Mouse (Mus musculus) liver, embryonic 12.5 days (tissue): ENCODE data around the gene Rapgef4. TPM values are rescaled to one million over a fixed set of nuclear protein-coding genes. Genes with fewer than 3 reads are reported as not detected.

ENCODE experiments used
- ATAC-seq: fragments of 200-750 bp; cut with Nextera tagmentation; 2 replicates; pipeline ENCODE4 v1.8.0; 2017; ENCODE audit warnings: moderate number of reproducible peaks, mild to moderate bottlenecking, moderate library complexity
- H3K27ac ChIP-seq: fragments of 300-500 bp; sonication (generic); 2 replicates; pipeline ENCODE4 v1.5.1; 2016; ENCODE audit warnings: mild to moderate bottlenecking
- H3K27me3 ChIP-seq: fragments of 300-500 bp; sonication (generic); replicated peaks from 2 replicates; pipeline ENCODE4 v1.6.1; 2016; ENCODE audit warnings: mild to moderate bottlenecking, moderate library complexity
- H3K36me3 ChIP-seq: fragments of 300-500 bp; sonication (generic); 2 replicates; pipeline ENCODE4 v1.6.1; 2016; ENCODE audit warnings: mild to moderate bottlenecking, moderate library complexity
- H3K4me1 ChIP-seq: fragments of 300-500 bp; sonication (generic); 2 replicates; pipeline ENCODE4 v1.6.1; 2016
- H3K4me2 ChIP-seq: fragments of 300-500 bp; sonication (generic); 2 replicates; pipeline ENCODE4 v1.6.1; 2016; ENCODE audit warnings: mild to moderate bottlenecking, moderate library complexity
- H3K4me3 ChIP-seq: fragments of 300-500 bp; sonication (generic); 2 replicates; pipeline ENCODE4 v1.5.1; 2016; ENCODE audit warnings: mild to moderate bottlenecking, moderate library complexity
- H3K9ac ChIP-seq: fragments of 300-500 bp; sonication (generic); 2 replicates; pipeline ENCODE4 v1.6.1; 2016; ENCODE audit warnings: mild to moderate bottlenecking, moderate library complexity
- H3K9me3 ChIP-seq: fragments of 300-500 bp; sonication (generic); replicated peaks from 2 replicates; pipeline ENCODE4 v1.6.1; 2016; ENCODE audit warnings: mild to moderate bottlenecking, moderate library complexity
- WGBS: fragments of 180-500 bp; shearing (Covaris S2); methylation state at CpG from one replicate; pipeline ENCODE4 v1.1.7; 2016; ENCODE audit not compliant: insufficient replicate concordance; 5-methylcytosine and 5-hydroxymethylcytosine counted together
- polyA plus RNA-seq: library from polyadenylated mRNA; unstranded; fragments of >200 nt; fragmentation: Nextera tagmentation; extraction: Ambion mirVana; gene quantifications from 2 replicates; pipeline ENCODE4 v1.2.1, GENCODE M21; 2016

Rapgef4 gene
- polyA plus RNA-seq, 1 experiment from 2014 or later = 3.6 TPM

GRCm38 (mm10) chr2:72149059-72149458 is 168.0 kb downstream of the Rapgef4 start:
- WGBS = 19% methylated on average over 4 of the region's 4 CpGs
- Histone ChIP-seq H3K9me3 (no peaks in the 10 kb centered on the region), H3K27me3 (0 out of 2 replicates have a peak, but pooled peaks cover 4% of the 10 kb centered on the region), H3K4me2 (no peak overlapping the region), H3K4me1 (peaks cover 17% of the 10 kb centered on the region), H3K9ac (no peak overlapping the region), H3K27ac (no peak overlapping the region), H3K4me3 (no peak overlapping the region), H3K36me3 (no peaks in the 10 kb centered on the region)
- no peak for ATAC-seq

- 32% methylated on average over 9 of the region's 9 CpGs for WGBS
- no peak overlapping the region for H3K27ac ChIP-seq
- H3K4me2 ChIP-seq = no peak overlapping the region
- H3K9ac ChIP-seq = no peak overlapping the region
- no peaks in the 10 kb centered on the region for H3K9me3 ChIP-seq
- no peak overlapping the region for H3K4me3 ChIP-seq
- H3K36me3 ChIP-seq = no peaks in the 10 kb centered on the region
- H3K4me1 ChIP-seq = peaks cover 17% of the 10 kb centered on the region
- no peak for ATAC-seq
- no peaks in the 10 kb centered on the region for H3K27me3 ChIP-seq
These were observed 170.9 kb downstream of the Rapgef4 start for GRCm38 (mm10) chr2:72151792-72152554.

- H3K4me3 ChIP-seq = no peak overlapping the region
- WGBS = 77% methylated on average over 2 of the region's 2 CpGs
- H3K36me3 ChIP-seq = no peaks in the 10 kb centered on the region
- no peak overlapping the region for H3K27ac ChIP-seq
- no peak overlapping the region for H3K9ac ChIP-seq
- H3K27me3 ChIP-seq = no peaks in the 10 kb centered on the region
- H3K4me2 ChIP-seq = no peak overlapping the region
- ATAC-seq = no peak
- H3K9me3 ChIP-seq = no peaks in the 10 kb centered on the region
- H3K4me1 ChIP-seq = peaks cover 21% of the 10 kb centered on the region
These were observed 171.7 kb downstream of the Rapgef4 start for GRCm38 (mm10) chr2:72152746-72153145.

- no peak overlapping the region for H3K4me3 ChIP-seq
- ATAC-seq = no peak
- no peak overlapping the region for H3K4me2 ChIP-seq
- H3K9me3 ChIP-seq = no peaks in the 10 kb centered on the region
- no peaks in the 10 kb centered on the region for H3K36me3 ChIP-seq
- H3K9ac ChIP-seq = no peak overlapping the region
- 55% methylated on average over 1 of the region's 1 CpGs for whole genome bisulfite sequencing
- H3K4me1 ChIP-seq = peaks cover 23% of the 10 kb centered on the region
- H3K27ac ChIP-seq = no peak overlapping the region
- no peaks in the 10 kb centered on the region for H3K27me3 ChIP-seq
These were observed 172.8 kb downstream of the Rapgef4 start for GRCm38 (mm10) chr2:72153851-72154250.

GRCm38 (mm10) chr2:72155102-72155773 is 174.2 kb downstream of the Rapgef4 start:
- Histone ChIP-seq H3K27ac (no peak overlapping the region), H3K9ac (no peak overlapping the region), H3K36me3 (no peaks in the 10 kb centered on the region), H3K9me3 (no peaks in the 10 kb centered on the region), H3K4me1 (peaks cover 21% of the 10 kb centered on the region), H3K27me3 (no peaks in the 10 kb centered on the region), H3K4me2 (no peak overlapping the region), H3K4me3 (no peak overlapping the region)
- ATAC-seq = no peak
- WGBS = 65% methylated on average over 8 of the region's 8 CpGs

- no peaks in the 10 kb centered on the region for H3K27me3 ChIP-seq
- H3K36me3 ChIP-seq = no peaks in the 10 kb centered on the region
- H3K4me2 ChIP-seq = no peak overlapping the region
- no peak overlapping the region for H3K4me3 ChIP-seq
- no peak overlapping the region for H3K27ac ChIP-seq
- H3K4me1 ChIP-seq = peaks cover 21% of the 10 kb centered on the region
- no peaks in the 10 kb centered on the region for H3K9me3 ChIP-seq
- 85% methylated on average over 5 of the region's 5 CpGs for WGBS
- ATAC-seq = no peak
- no peak overlapping the region for H3K9ac ChIP-seq
These were observed 175.4 kb downstream of the Rapgef4 start for GRCm38 (mm10) chr2:72156484-72156883.

- H3K9me3 ChIP-seq = no peaks in the 10 kb centered on the region
- peak; percentile 70 for ATAC-seq
- no peaks in the 10 kb centered on the region for H3K27me3 ChIP-seq
- peaks cover 12% of the 10 kb centered on the region for H3K4me1 ChIP-seq
- H3K4me3 ChIP-seq = no peak overlapping the region
- H3K9ac ChIP-seq = 0 out of 2 replicates have a peak overlapping the region, but pooled peaks have one; percentile 7
- WGBS = 8% methylated on average over 9 of the region's 9 CpGs
- peak overlapping the region; percentile 19 for H3K4me2 ChIP-seq
- H3K36me3 ChIP-seq = no peaks in the 10 kb centered on the region
- H3K27ac ChIP-seq = no peak overlapping the region; the same call in 1 of the 2 replicates
These were observed 176.5 kb downstream of the Rapgef4 start for GRCm38 (mm10) chr2:72157561-72157960.

- peak overlapping the region; percentile 19; the same call in 1 of the 2 replicates for H3K4me2 ChIP-seq
- no peak overlapping the region for H3K27ac ChIP-seq
- WGBS = 65% methylated on average over 5 of the region's 5 CpGs
- H3K4me1 ChIP-seq = peaks cover 9% of the 10 kb centered on the region
- no peaks in the 10 kb centered on the region for H3K36me3 ChIP-seq
- ATAC-seq = no peak
- H3K4me3 ChIP-seq = no peak overlapping the region
- H3K27me3 ChIP-seq = no peaks in the 10 kb centered on the region
- H3K9ac ChIP-seq = no peak overlapping the region
- H3K9me3 ChIP-seq = no peaks in the 10 kb centered on the region
These were observed 177.0 kb downstream of the Rapgef4 start for GRCm38 (mm10) chr2:72158045-72158444.

- no peak for ATAC-seq
- Histone ChIP-seq H3K4me2 (no peak overlapping the region), H3K36me3 (no peaks in the 10 kb centered on the region), H3K9ac (no peak overlapping the region), H3K4me3 (no peak overlapping the region), H3K9me3 (no peaks in the 10 kb centered on the region), H3K27ac (no peak overlapping the region), H3K27me3 (no peaks in the 10 kb centered on the region), H3K4me1 (peaks cover 9% of the 10 kb centered on the region)
- 81% methylated on average over 10 of the region's 10 CpGs for WGBS
These were observed 177.7 kb downstream of the Rapgef4 start for GRCm38 (mm10) chr2:72158691-72159225.

GRCm38 (mm10) chr2:72159281-72159680 is 178.2 kb downstream of the Rapgef4 start:
- H3K9me3 ChIP-seq = no peaks in the 10 kb centered on the region
- no peak overlapping the region for H3K4me3 ChIP-seq
- no peak overlapping the region for H3K27ac ChIP-seq
- no peak overlapping the region for H3K4me2 ChIP-seq
- peaks cover 9% of the 10 kb centered on the region for H3K4me1 ChIP-seq
- no peak for ATAC-seq
- WGBS = 60% methylated on average over 6 of the region's 6 CpGs
- no peak overlapping the region for H3K9ac ChIP-seq
- H3K27me3 ChIP-seq = no peaks in the 10 kb centered on the region
- no peaks in the 10 kb centered on the region for H3K36me3 ChIP-seq

GRCm38 (mm10) chr2:72165136-72165854 is 184.3 kb downstream of the Rapgef4 start:
- Histone ChIP-seq H3K27me3 (no peaks in the 10 kb centered on the region), H3K27ac (no peak overlapping the region)
- WGBS = 72% methylated on average over 5 of the region's 5 CpGs

More at GRCm38 (mm10) chr2:72165136-72165854, 184.3 kb downstream of the Rapgef4 start:
- H3K9me3 ChIP-seq = no peaks in the 10 kb centered on the region
- no peaks in the 10 kb centered on the region for H3K36me3 ChIP-seq
- no peak overlapping the region for H3K9ac ChIP-seq
- no peak overlapping the region for H3K4me3 ChIP-seq
- H3K4me1 ChIP-seq = peaks cover 26% of the 10 kb centered on the region
- H3K4me2 ChIP-seq = no peak overlapping the region
- ATAC-seq = no peak
